Mouse (Mus musculus) stomach, postnatal 0 days (tissue): ENCODE data around the gene Hcrtr1. TPM values are rescaled to one million over a fixed set of nuclear protein-coding genes. Genes with fewer than 3 reads are reported as not detected.
A peak's percentile ranks its signal among the peaks of the same experiment; 100 is the strongest.

ENCODE experiments used
- ATAC-seq: fragments of 200-750 bp; cut with Nextera tagmentation; 2 replicates; pipeline ENCODE4 v1.8.0; 2017; ENCODE audit not compliant: low FRiP score, low TSS enrichment
- DNase-seq: peaks from one replicate; pipeline ENCODE4 v3.0.0-alpha.2; 2016; ENCODE audit warnings: low spot score
- H3K27ac ChIP-seq: fragments of 300-500 bp; sonication (generic); replicated peaks from 2 replicates; pipeline ENCODE4 v1.5.1; 2014; ENCODE audit warnings: mild to moderate bottlenecking, control low read depth
- H3K27me3 ChIP-seq: fragments of 300-500 bp; sonication (generic); 2 replicates; pipeline ENCODE4 v1.6.1; 2014; ENCODE audit warnings: low read length; ENCODE audit not compliant: control insufficient read depth, insufficient read depth
- H3K36me3 ChIP-seq: fragments of 300-500 bp; sonication (generic); 2 replicates; pipeline ENCODE4 v1.6.1; 2014; ENCODE audit warnings: low read length, mixed read lengths; ENCODE audit not compliant: control insufficient read depth, insufficient read depth
- H3K4me1 ChIP-seq: fragments of 300-500 bp; sonication (generic); replicated peaks from 2 replicates; pipeline ENCODE4 v1.6.1; 2014; ENCODE audit warnings: antibody characterized with exemption; ENCODE audit not compliant: control insufficient read depth, insufficient read depth
- H3K4me2 ChIP-seq: fragments of 300-500 bp; sonication (generic); replicated peaks from 2 replicates; pipeline ENCODE4 v1.6.1; 2014; ENCODE audit warnings: low read depth, mild to moderate bottlenecking, control low read depth, moderate library complexity
- H3K4me3 ChIP-seq: fragments of 300-500 bp; sonication (generic); 2 replicates; pipeline ENCODE4 v1.5.1; 2014; ENCODE audit warnings: low read depth, low read length, control low read depth
- H3K9ac ChIP-seq: fragments of 300-500 bp; sonication (generic); 2 replicates; pipeline ENCODE4 v1.6.1; 2014; ENCODE audit warnings: mild to moderate bottlenecking, low read length, control low read depth, mixed read lengths
- H3K9me3 ChIP-seq: fragments of 300-500 bp; sonication (generic); 2 replicates; pipeline ENCODE4 v1.6.1; 2016; ENCODE audit warnings: low read length; ENCODE audit not compliant: control insufficient read depth
- CTCF ChIP-seq: IDR thresholded peaks from 2 replicates; pipeline ENCODE4 v1.5.1; 2016; ENCODE audit warnings: antibody characterized with exemption, low read depth, mild to moderate bottlenecking, moderate library complexity
- EP300 ChIP-seq: optimal IDR thresholded peaks from 2 replicates; pipeline ENCODE3; 2016; ENCODE audit warnings: antibody characterized with exemption
- WGBS: fragments of 180-500 bp; shearing (Covaris S2); extraction: QIAGEN DNeasy Blood & Tissue Kit; methylation state at CpG from one replicate; pipeline ENCODE4 v1.1.7; 2014; 5-methylcytosine and 5-hydroxymethylcytosine counted together
- polyA plus RNA-seq: library from polyadenylated mRNA; unstranded; fragments of >200 nt; fragmentation: Nextera tagmentation; extraction: Ambion mirVana; gene quantifications from 2 replicates; pipeline ENCODE4 v1.2.1, GENCODE M21; 2015

Gene Hcrtr1
- 0.39 and 0.73 TPM in 2 replicates for polyA plus RNA-seq

GRCm38 (mm10) chr4:130139214-130139492 is at the start of gene Hcrtr1:
Gene Hcrtr1, minus strand, starts transcription at chr4:130139359.
- WGBS: 2% methylated on average over 14 of the region's 15 CpGs
- H3K36me3 ChIP-seq: no peaks in the 10 kb centered on the region
- ATAC-seq: no peak
- peak within 1 kb of the TSS; percentile 41 for H3K9ac ChIP-seq
- no peaks in the 10 kb centered on the region for H3K9me3 ChIP-seq
- no peak for TF ChIP-seq CTCF
- TF ChIP-seq EP300: no peak
- DNase-seq: no peak
- peak within 1 kb of the TSS; percentile 56 for H3K4me2 ChIP-seq
- peak within 1 kb of the TSS; percentile 32 for H3K4me3 ChIP-seq
- 0 out of 2 replicates have a peak, but pooled peaks cover 4% of the 10 kb centered on the region for H3K4me1 ChIP-seq
- H3K27me3 ChIP-seq: peaks cover 9% of the 10 kb centered on the region; the same call in 1 of the 2 replicates
- no peak within 1 kb of the TSS for H3K27ac ChIP-seq

- DNase-seq (peak; percentile 85), ATAC-seq (peak; percentile 77)
- H3K9ac ChIP-seq: no peak overlapping the region
- no peaks in the 10 kb centered on the region for H3K27me3 ChIP-seq
- WGBS: 2% methylated on average over 13 of the region's 13 CpGs
- H3K9me3 ChIP-seq: no peaks in the 10 kb centered on the region
- H3K4me2 ChIP-seq: no peak overlapping the region
- H3K27ac ChIP-seq: no peak overlapping the region
- no peaks in the 10 kb centered on the region for H3K36me3 ChIP-seq
- TF ChIP-seq EP300: no peak
- TF ChIP-seq CTCF: peak; percentile 100
- no peak overlapping the region for H3K4me3 ChIP-seq
- H3K4me1 ChIP-seq: no peaks in the 10 kb centered on the region
Measured at GRCm38 (mm10) chr4:130188806-130189297, 49.7 kb upstream of the Hcrtr1 start.

GRCm38 (mm10) chr4:130186891-130187290 is 47.7 kb upstream of the Hcrtr1 start:
- no peak for ATAC-seq
- TF ChIP-seq EP300 (no peak), CTCF (no peak)
- no peak for DNase-seq
- no peak overlapping the region for H3K27ac ChIP-seq
- no peaks in the 10 kb centered on the region for H3K4me1 ChIP-seq
- H3K9ac ChIP-seq: no peak overlapping the region
- no peak overlapping the region for H3K4me3 ChIP-seq
- no peaks in the 10 kb centered on the region for H3K27me3 ChIP-seq
- H3K9me3 ChIP-seq: no peaks in the 10 kb centered on the region
- H3K4me2 ChIP-seq: no peak overlapping the region
- H3K36me3 ChIP-seq: no peaks in the 10 kb centered on the region
- WGBS: 48% methylated on average over 12 of the region's 12 CpGs

GRCm38 (mm10) chr4:130186450-130186849 is 47.3 kb upstream of the Hcrtr1 start:
- whole genome bisulfite sequencing: 74% methylated on average over 9 of the region's 9 CpGs

GRCm38 (mm10) chr4:130183879-130184278 is 44.7 kb upstream of the Hcrtr1 start:
- no peak overlapping the region for H3K9ac ChIP-seq
- DNase-seq (no peak), ATAC-seq (no peak)
- no peaks in the 10 kb centered on the region for H3K4me1 ChIP-seq
- 74% methylated on average over 5 of the region's 5 CpGs for WGBS
- no peaks in the 10 kb centered on the region for H3K27me3 ChIP-seq
- H3K27ac ChIP-seq: no peak overlapping the region
- no peaks in the 10 kb centered on the region for H3K9me3 ChIP-seq
- H3K36me3 ChIP-seq: no peaks in the 10 kb centered on the region
- no peak overlapping the region for H3K4me3 ChIP-seq
- no peak overlapping the region for H3K4me2 ChIP-seq
- no peak for TF ChIP-seq EP300
- no peak for TF ChIP-seq CTCF

More at GRCm38 (mm10) chr4:130186450-130186849, 47.3 kb upstream of the Hcrtr1 start:
- Histone ChIP-seq H3K27ac (no peak overlapping the region), H3K27me3 (no peaks in the 10 kb centered on the region), H3K36me3 (no peaks in the 10 kb centered on the region), H3K9ac (no peak overlapping the region), H3K4me1 (no peaks in the 10 kb centered on the region), H3K4me3 (no peak overlapping the region), H3K4me2 (no peak overlapping the region), H3K9me3 (no peaks in the 10 kb centered on the region)
- TF ChIP-seq CTCF (no peak), EP300 (no peak)
- no peak for ATAC-seq
- no peak for DNase-seq

GRCm38 (mm10) chr4:130183023-130183422 is 43.9 kb upstream of the Hcrtr1 start:
- Histone ChIP-seq H3K27ac (no peak overlapping the region), H3K9me3 (no peaks in the 10 kb centered on the region), H3K9ac (no peak overlapping the region), H3K27me3 (no peaks in the 10 kb centered on the region), H3K4me3 (no peak overlapping the region), H3K36me3 (no peaks in the 10 kb centered on the region), H3K4me1 (no peaks in the 10 kb centered on the region), H3K4me2 (no peak overlapping the region)
- ATAC-seq (0 out of 2 replicates have a peak, but pooled peaks have one; percentile 24), DNase-seq (no peak)
- TF ChIP-seq EP300: no peak
- TF ChIP-seq CTCF: no peak
- 66% methylated on average over 13 of the region's 13 CpGs for WGBS
